Mouse (Mus musculus) bone marrow macrophage, adult 2 months (primary cell): ENCODE data around the gene Tstd1. TPM values are rescaled to one million over a fixed set of nuclear protein-coding genes. Genes with fewer than 3 reads are reported as not detected.

Source experiments
- H3K27ac ChIP-seq: 2 replicates; pipeline ENCODE4 v1.5.1; 2012; ENCODE audit warnings: low read depth, low read length; ENCODE audit not compliant: insufficient read depth
- H3K4me1 ChIP-seq: 2 replicates; pipeline ENCODE4 v1.6.1; 2012; ENCODE audit warnings: low read length; ENCODE audit not compliant: control insufficient read depth, insufficient read depth
- H3K4me3 ChIP-seq: 2 replicates; pipeline ENCODE4 v1.5.1; 2012; ENCODE audit warnings: mild to moderate bottlenecking, low read length, moderate library complexity; ENCODE audit not compliant: insufficient read depth
- CTCF ChIP-seq: IDR thresholded peaks from 2 replicates; pipeline ENCODE4 v1.5.1; 2012; ENCODE audit warnings: low read depth, mild to moderate bottlenecking, low read length, moderate library complexity
- POLR2A ChIP-seq: IDR thresholded peaks from 2 replicates; pipeline ENCODE4 v1.6.1; 2012; ENCODE audit warnings: mild to moderate bottlenecking, low read depth, low read length, borderline replicate concordance
- polyA plus RNA-seq: library from polyadenylated mRNA; stranded (reverse); fragments of >200 nt; gene quantifications from 2 replicates; pipeline ENCODE4 v1.2.4, GENCODE M21; 2012; ENCODE audit not compliant: missing spikeins, insufficient read depth, insufficient read length

Tstd1 gene
- polyA plus RNA-seq, 1 experiment: 7.7 TPM

DNA sequence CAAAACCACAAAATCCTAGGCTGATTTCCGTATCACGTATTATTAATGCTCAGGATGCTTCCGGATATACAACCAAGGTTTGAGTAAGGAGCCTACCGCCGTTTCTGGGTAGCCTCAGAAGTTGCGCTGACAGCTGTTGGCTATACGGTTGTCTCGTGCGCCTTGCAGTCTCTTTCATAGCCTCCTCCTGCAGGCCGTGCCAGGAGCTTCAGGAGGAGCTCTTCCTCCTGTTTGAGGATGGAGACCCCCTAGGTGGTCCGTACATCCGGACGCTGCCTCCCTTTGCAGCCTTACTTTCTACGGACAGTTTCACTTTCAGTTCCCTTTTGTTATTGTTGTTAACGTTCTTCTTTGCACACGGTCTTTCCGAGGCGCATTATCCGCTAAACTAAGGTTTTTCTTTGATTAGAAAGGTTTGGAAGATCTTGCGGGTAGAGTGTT lies 6.7 kb upstream of the Tstd1 start:
- peak overlapping the region; percentile 71 for H3K4me3 ChIP-seq
- peak overlapping the region; percentile 89 for H3K27ac ChIP-seq
- TF ChIP-seq POLR2A (no peak), CTCF (no peak)
- H3K4me1 ChIP-seq: peaks cover 24% of the 10 kb centered on the region

DNA sequence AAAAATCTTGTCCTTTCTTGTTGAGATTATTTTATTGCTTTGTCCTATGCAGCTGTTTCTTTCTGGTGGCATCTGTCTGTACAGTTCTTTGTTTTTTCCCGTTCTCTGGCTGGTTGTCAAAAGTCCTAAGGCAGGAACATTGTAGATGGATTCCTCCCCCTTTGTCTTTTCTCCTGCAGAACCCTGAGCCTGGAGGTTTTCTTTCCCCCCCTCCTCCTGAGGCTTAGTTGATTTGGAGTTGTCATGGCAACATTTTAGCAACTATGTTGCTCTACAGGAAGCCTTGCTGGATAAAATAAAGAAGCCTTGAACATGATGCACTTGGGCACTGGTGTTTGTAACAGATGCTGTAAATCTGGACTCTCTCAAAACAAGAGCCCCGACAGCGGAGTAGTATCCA lies 6.2 kb upstream of the Tstd1 start:
- peaks cover 24% of the 10 kb centered on the region for H3K4me1 ChIP-seq

DNA sequence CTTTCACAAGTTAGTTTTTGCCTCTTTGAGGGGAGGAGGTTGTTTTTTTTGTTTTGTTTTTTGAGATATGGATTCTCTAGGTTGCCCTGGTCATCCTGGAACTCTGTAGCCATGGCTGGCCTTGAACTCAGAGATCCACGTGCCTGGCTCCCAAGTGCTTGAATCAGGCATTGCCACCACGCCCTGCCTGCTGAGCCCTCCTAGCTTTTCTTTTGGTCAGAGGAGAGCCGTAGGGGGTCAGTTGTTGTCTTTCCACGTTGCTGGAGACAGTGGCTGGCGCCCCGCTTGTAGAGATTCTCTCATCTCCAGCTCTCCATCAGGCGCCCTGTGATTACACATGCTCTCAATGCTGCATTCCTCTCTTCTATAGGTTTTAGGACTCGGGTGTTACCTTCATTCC lies 5.1 kb upstream of the Tstd1 start:
- Histone ChIP-seq H3K4me1 (peaks cover 18% of the 10 kb centered on the region), H3K4me3 (no peak overlapping the region), H3K27ac (no peak overlapping the region)
- no peak for TF ChIP-seq POLR2A
- TF ChIP-seq CTCF: no peak

More for the DNA sequence above, 6.2 kb upstream of the Tstd1 start:
- Histone ChIP-seq H3K4me3 (peak overlapping the region; percentile 71), H3K27ac (peak overlapping the region; percentile 89)
- no peak for TF ChIP-seq CTCF
- TF ChIP-seq POLR2A: no peak

DNA sequence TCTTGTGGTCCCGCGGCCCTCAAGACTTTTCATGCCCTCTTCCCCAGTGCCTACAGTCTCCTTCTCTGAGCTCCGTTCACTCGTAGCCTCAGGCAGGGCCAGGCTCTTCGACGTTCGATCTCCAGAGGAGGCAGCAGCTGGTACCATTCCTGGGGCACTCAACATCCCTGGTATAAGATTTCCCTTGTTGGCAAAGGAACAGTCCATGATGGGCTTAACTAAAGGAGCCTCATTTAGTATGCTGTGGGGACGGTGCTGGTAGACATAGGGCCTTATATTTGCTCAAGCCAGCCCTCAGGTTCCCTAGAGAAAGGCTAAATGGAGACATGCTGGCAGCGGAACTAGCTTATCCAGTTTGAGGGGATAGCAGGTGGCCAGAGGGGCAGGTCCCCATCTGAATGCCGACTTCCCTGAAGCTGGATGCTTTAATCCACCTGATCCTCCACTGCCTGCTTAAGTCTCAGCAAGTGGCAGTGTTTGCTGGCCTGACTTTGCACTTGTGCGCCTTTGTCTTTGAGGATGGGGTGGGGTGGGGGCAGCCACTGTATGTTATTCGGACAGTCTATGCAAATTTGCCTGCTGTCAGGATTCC lies 715 bp downstream of the Tstd1 start:
- H3K27ac ChIP-seq: no peak overlapping the region
- H3K4me3 ChIP-seq: no peak overlapping the region
- TF ChIP-seq CTCF: no peak
- TF ChIP-seq POLR2A: no peak
- H3K4me1 ChIP-seq: no peaks in the 10 kb centered on the region

DNA sequence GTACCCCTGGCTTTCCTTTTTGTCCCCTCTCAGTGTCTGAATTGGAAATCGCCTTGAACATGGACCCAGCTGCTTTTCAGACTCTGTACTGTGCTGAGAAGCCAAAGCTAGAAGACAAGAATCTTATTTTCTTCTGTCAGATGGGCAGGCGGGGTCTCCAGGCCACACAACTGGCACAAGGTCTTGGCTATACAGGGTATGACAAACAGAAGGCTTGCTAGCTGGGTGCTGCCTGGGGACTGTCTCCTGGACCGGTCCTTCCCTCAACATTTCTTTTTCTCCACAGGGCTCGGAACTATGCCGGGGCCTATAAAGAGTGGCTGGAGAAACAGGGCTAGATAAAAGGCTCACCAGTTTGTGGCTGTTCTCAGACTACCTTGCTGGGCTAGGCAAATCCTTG lies 1.2 kb downstream of the Tstd1 start:
- Histone ChIP-seq H3K27ac (no peak overlapping the region), H3K4me3 (no peak overlapping the region), H3K4me1 (no peaks in the 10 kb centered on the region)
- TF ChIP-seq POLR2A: no peak
- TF ChIP-seq CTCF: no peak

DNA sequence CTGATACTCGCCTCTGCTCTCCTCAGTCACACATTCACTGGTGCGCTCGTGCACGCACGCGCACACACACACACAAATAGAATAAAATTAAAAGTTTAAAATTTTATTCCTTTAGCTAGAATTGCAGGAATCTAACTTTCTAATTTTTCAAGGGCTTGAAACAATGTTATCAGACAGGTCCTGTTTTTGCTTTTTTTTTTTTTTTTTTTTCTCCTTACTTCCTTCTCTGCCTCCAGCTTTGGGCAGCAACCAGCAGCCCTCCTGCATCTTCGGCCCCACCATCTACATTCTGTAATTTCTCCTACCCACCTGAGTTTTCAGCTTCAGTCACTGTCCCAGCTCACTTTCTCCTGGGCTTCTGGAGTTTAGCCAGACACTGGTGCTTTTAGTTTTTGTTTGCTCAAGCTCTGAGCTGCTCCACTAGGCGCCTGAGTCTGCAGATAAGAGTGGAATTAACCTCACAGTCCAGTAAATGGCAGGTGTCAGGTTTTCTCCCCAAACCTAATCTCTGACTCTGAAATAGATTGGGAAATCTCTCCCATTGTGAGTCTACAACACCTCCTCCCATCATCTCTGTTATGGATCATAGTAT lies 3.9 kb downstream of the Tstd1 start:
- Histone ChIP-seq H3K27ac (no peak overlapping the region), H3K4me3 (no peak overlapping the region), H3K4me1 (no peaks in the 10 kb centered on the region)
- TF ChIP-seq POLR2A (no peak), CTCF (no peak)

DNA sequence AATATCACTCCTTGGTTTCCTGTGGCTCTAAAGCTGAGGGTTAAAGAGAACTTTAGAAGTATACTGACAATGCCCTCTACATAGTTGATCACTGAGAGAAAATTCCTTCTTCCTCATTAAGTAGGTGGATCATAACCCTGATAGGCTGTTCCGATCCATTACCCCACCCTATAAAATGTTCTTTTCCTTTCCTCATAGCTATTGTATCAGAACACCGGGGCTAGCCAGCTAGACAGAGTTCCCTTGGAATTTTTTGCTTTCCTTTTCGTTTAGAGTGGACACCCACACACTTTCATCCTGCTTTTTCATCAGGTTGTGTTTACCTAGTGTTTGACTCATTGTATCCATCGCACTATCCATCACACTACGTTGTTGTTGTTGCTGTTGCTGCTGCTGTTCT lies 6.0 kb downstream of the Tstd1 start:
- Histone ChIP-seq H3K4me3 (no peak overlapping the region), H3K4me1 (no peaks in the 10 kb centered on the region), H3K27ac (no peak overlapping the region)
- TF ChIP-seq CTCF: no peak
- TF ChIP-seq POLR2A: no peak

DNA sequence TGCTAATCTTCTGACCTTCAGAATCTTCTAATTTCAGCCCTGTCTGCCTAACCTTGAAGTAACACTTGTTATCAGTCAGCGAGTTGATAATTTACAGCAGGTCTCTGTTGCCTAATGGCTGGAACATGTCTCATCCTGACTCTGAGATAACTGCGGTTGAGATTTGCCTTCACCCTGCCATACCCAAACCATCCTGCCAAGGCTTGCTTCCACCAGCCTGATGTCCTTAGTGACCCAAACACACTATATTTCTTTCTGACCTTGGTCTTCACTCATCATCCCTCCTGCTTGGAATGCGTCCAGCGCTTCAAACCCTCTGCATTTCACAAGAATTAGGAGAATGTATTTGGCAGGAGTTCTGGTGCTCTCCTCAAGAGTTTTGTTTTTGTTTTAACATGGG lies 6.5 kb downstream of the Tstd1 start:
- no peak overlapping the region for H3K27ac ChIP-seq
- no peaks in the 10 kb centered on the region for H3K4me1 ChIP-seq
- no peak overlapping the region for H3K4me3 ChIP-seq
- no peak for TF ChIP-seq POLR2A
- TF ChIP-seq CTCF: no peak

DNA sequence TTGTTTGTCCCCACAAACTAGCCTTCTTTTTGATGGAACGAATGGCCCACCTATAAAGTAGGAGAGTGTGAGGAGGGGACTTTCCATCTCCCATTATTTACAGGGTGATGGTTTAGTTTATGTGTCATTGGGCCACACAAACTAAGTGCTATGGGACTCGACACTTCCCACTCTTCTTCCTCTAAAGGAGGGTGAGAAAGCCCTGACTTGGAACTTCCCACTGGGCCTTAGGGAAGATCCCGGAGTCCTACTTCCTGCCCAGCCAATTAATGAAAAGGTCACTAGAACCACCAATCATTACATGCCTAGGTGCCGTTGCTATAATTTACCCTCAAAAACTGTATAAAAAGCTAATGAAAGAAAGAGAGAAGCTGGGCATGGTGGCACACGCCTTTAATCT lies 13.5 kb downstream of the Tstd1 start:
- H3K4me3 ChIP-seq: no peak overlapping the region
- H3K4me1 ChIP-seq: no peaks in the 10 kb centered on the region
- no peak overlapping the region for H3K27ac ChIP-seq
- no peak for TF ChIP-seq POLR2A
- no peak for TF ChIP-seq CTCF

DNA sequence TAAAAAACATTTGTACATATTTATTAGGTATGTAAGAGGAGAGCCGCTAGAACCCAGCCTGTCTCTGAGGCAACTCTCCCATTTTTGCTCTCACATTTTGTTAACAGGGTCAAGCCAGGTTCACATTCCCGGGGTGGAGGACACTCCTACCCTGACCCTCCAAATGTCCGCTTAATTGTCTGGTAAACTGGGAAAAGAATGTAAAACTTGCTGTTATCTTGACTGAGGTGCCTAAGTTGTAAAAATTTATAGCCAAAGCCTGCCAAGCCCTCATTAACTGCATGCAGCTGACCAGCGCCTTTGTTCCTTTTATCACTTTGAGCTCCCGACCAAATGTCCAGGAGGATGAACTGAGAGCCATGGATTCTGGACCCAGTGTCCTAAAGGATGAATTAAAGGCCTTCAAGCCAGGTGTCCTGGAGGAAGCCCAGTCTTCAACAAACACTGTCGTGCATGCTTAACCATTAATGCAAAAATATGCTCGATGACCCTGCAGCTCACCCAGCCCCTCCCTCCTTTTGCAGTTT lies 16.7 kb downstream of the Tstd1 start:
- H3K4me3 ChIP-seq: no peak overlapping the region
- peaks cover 16% of the 10 kb centered on the region for H3K4me1 ChIP-seq
- no peak overlapping the region for H3K27ac ChIP-seq
- no peak for TF ChIP-seq POLR2A
- no peak for TF ChIP-seq CTCF
